Mouse (Mus musculus): ENCODE data around the gene Wwox. TPM values are rescaled to one million over a fixed set of nuclear protein-coding genes. Genes with fewer than 3 reads are reported as not detected.

The Wwox gene
- polyA plus RNA-seq, 2 experiments = 2.5 to 2.6 TPM

DNA sequence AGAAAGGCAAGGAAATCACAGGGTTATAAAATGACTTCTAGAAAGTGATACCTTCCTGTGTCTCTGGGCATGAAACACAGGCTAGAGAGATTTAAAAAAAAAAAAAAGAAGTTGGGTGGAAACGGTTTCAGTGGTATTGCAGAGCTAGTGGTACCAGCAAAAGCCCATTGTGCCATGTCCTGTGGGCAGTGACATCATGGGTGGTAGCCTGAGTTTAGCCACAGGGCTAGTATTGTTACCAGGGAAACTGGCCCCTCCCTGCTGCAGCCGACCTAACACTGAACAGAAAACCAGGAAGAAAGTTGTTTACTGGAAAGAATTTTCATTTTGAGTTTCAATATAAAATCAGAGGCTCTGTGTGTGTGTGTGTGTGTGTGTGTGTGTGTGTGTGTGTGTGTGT lies 836.8 kb downstream of the Wwox start:
- ATAC-seq (ENCODE audit: insufficient read depth) (no peak), DNase-seq (ENCODE audit: low read depth in 3 of 3, low spot score in 3 of 3) (peak in 1 of 3 experiments; percentile 14)
- Histone ChIP-seq H3K27ac (no peak overlapping the region), H3K9ac (replicated peaks) (no peak overlapping the region), H3K9me3 (ENCODE audit: control insufficient read depth, low read length) (no peaks in the 10 kb centered on the region; the same call in 1 of the 2 replicates), H3K4me2 (ENCODE audit: low read depth) (no peak overlapping the region), H3K4me1 (replicated peaks; ENCODE audit: control insufficient read depth in 2 of 2, insufficient read depth in 2 of 2, low read length in 1 of 2) (no peaks in the 10 kb centered on the region), H3K27me3 (ENCODE audit: control insufficient read depth, insufficient read depth, low read length) (no peaks in the 10 kb centered on the region), H3K4me3 (ENCODE audit: insufficient read depth in 1 of 2, low read depth in 2 of 2, low read length in 2 of 2) (no peak overlapping the region), H3K36me3 (replicated peaks; ENCODE audit: control insufficient read depth, insufficient read depth, low read depth) (no peaks in the 10 kb centered on the region)
- 35% methylated on average over 2 of the region's 2 CpGs for WGBS (ENCODE audit: insufficient replicate concordance)
- TF ChIP-seq EP300 (IDR thresholded peaks at IDR 0.05; ENCODE audit: low read depth) (no peak), CTCF (IDR thresholded peaks at IDR 0.05; ENCODE audit: low read depth) (no peak)

DNA sequence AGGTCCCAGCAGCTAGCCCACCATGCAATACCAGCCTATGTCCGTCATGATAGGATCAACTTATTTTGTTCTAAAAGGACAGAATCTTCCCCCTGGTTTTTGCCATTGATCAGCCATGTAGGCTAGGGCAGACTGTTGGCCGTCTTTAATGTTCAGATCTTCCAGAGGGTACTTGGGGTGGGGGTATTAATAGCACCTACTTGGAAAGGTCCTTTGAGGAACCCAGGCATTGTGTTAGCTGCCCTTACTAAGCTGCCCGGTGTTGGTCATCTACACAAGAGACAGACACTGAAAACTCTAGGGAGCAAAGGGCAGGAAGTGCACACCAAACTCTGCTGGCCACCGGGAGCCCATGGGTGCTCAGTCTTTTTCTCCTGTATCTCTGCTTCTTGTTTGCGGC lies 838.8 kb downstream of the Wwox start:
- H3K4me3 ChIP-seq (ENCODE audit: insufficient read depth in 1 of 2, low read depth in 2 of 2, low read length in 2 of 2) = no peak overlapping the region
- no peak overlapping the region for H3K9ac ChIP-seq (replicated peaks)
- no peak overlapping the region for H3K4me2 ChIP-seq (ENCODE audit: low read depth)
- no peak overlapping the region for H3K27ac ChIP-seq
- 70% methylated on average over 5 of the region's 5 CpGs for WGBS (ENCODE audit: insufficient replicate concordance)
- H3K9me3 ChIP-seq (ENCODE audit: control insufficient read depth, low read length) = no peaks in the 10 kb centered on the region; the same call in 1 of the 2 replicates
- H3K36me3 ChIP-seq (replicated peaks; ENCODE audit: control insufficient read depth, insufficient read depth, low read depth) = no peaks in the 10 kb centered on the region
- no peaks in the 10 kb centered on the region for H3K27me3 ChIP-seq (ENCODE audit: control insufficient read depth, insufficient read depth, low read length)
- TF ChIP-seq CTCF (IDR thresholded peaks at IDR 0.05; ENCODE audit: low read depth) (no peak), EP300 (IDR thresholded peaks at IDR 0.05; ENCODE audit: low read depth) (no peak)
- no peak for ATAC-seq (ENCODE audit: insufficient read depth)
- DNase-seq (ENCODE audit: low read depth in 3 of 3, low spot score in 3 of 3) = no peak
- H3K4me1 ChIP-seq (replicated peaks; ENCODE audit: control insufficient read depth in 2 of 2, insufficient read depth in 2 of 2, low read length in 1 of 2) = no peaks in the 10 kb centered on the region

DNA sequence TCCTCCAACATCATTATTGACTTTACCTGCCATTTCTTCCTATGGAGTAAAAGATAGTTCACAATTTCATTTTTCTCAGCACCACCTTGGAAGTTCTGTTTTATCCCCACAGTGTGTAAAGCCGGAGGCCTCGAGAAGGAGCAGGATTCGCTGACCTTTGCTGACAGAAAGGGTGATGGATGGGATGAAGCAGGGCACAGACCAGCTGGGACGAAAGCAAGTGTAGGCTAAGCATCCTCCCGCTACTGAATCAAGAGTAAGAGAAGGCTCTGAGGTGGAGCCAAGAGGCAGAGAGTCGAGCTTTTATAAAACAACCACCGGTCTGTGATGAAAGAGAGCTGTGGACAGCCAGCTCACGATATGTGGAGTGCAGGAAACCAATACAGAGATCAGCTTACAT lies 850.8 kb downstream of the Wwox start:
- no peak for DNase-seq (ENCODE audit: low read depth in 3 of 3, low spot score in 3 of 3)

DNA sequence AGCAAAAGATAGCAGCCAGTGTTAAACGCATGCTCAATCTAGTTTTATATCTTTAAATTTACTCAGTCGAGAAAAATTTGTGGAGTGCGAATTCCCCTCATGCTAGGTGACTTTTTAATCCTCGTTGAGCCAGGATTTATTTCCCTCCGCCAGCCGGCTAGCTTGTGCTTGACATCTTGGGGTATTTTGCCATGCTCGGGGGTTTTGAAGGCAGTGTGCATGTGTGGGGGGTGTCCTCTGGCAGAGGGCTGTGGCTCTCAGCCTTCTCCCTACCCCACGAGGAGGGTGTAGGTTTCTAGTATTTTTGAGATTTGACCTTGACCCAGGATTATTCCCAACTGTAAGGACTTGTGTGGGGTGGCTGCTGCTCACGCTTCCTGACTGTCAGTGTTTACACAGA lies 857.3 kb downstream of the Wwox start:
- 61% methylated on average over 9 of the region's 9 CpGs for WGBS (ENCODE audit: insufficient replicate concordance)

More for the DNA sequence above, 850.8 kb downstream of the Wwox start:
- no peak for ATAC-seq (ENCODE audit: insufficient read depth)
- Histone ChIP-seq H3K9me3 (ENCODE audit: control insufficient read depth, low read length) (no peaks in the 10 kb centered on the region), H3K9ac (replicated peaks) (no peak overlapping the region), H3K4me2 (ENCODE audit: low read depth) (no peak overlapping the region), H3K36me3 (replicated peaks; ENCODE audit: control insufficient read depth, insufficient read depth, low read depth) (no peaks in the 10 kb centered on the region), H3K27ac (no peak overlapping the region), H3K27me3 (ENCODE audit: control insufficient read depth, insufficient read depth, low read length) (no peaks in the 10 kb centered on the region), H3K4me3 (ENCODE audit: insufficient read depth in 1 of 2, low read depth in 2 of 2, low read length in 2 of 2) (no peak overlapping the region), H3K4me1 (replicated peaks; ENCODE audit: control insufficient read depth in 2 of 2, insufficient read depth in 2 of 2, low read length in 1 of 2) (no peaks in the 10 kb centered on the region)
- TF ChIP-seq CTCF (IDR thresholded peaks at IDR 0.05; ENCODE audit: low read depth) (no peak), EP300 (IDR thresholded peaks at IDR 0.05; ENCODE audit: low read depth) (no peak)
- 57% methylated on average over 8 of the region's 8 CpGs for WGBS (ENCODE audit: insufficient replicate concordance)

DNA sequence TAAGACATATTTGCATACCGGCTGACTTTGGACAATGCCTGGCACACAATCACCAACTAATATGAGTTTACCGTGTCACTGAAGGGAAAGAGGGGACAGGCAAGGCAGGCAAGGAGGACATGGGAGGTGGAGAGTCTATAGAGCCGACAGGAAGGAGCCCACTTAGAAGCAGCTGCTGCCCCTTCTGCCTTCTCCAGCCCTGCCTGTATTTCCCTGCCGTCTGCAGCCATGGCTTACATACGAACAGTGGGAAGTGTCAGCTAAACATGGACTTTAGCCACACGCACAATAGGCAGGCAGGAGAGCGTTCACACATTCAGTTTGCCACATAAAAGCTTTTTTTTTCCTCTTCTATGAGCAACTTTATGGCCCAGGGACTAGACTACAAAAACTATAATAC lies 863.0 kb downstream of the Wwox start:
- Histone ChIP-seq H3K9ac (replicated peaks) (no peak overlapping the region), H3K9me3 (ENCODE audit: control insufficient read depth, low read length) (no peaks in the 10 kb centered on the region), H3K4me1 (replicated peaks; ENCODE audit: control insufficient read depth in 2 of 2, insufficient read depth in 2 of 2, low read length in 1 of 2) (no peaks in the 10 kb centered on the region), H3K27me3 (ENCODE audit: control insufficient read depth, insufficient read depth, low read length) (no peaks in the 10 kb centered on the region), H3K4me2 (ENCODE audit: low read depth) (no peak overlapping the region), H3K27ac (no peak overlapping the region), H3K4me3 (ENCODE audit: insufficient read depth in 1 of 2, low read depth in 2 of 2, low read length in 2 of 2) (no peak overlapping the region), H3K36me3 (replicated peaks; ENCODE audit: control insufficient read depth, insufficient read depth, low read depth) (no peaks in the 10 kb centered on the region)
- ATAC-seq (ENCODE audit: insufficient read depth) (no peak), DNase-seq (ENCODE audit: low read depth in 3 of 3, low spot score in 3 of 3) (no peak)
- WGBS (ENCODE audit: insufficient replicate concordance) = 56% methylated on average over 7 of the region's 7 CpGs
- no peak for TF ChIP-seq EP300 (IDR thresholded peaks at IDR 0.05; ENCODE audit: low read depth)
- TF ChIP-seq CTCF (IDR thresholded peaks at IDR 0.05; ENCODE audit: low read depth) = no peak

More for the DNA sequence above, 857.3 kb downstream of the Wwox start:
- H3K4me3 ChIP-seq (ENCODE audit: insufficient read depth in 1 of 2, low read depth in 2 of 2, low read length in 2 of 2) = no peak overlapping the region
- no peaks in the 10 kb centered on the region for H3K9me3 ChIP-seq (ENCODE audit: control insufficient read depth, low read length)
- H3K27me3 ChIP-seq (ENCODE audit: control insufficient read depth, insufficient read depth, low read length) = no peaks in the 10 kb centered on the region
- no peak for TF ChIP-seq EP300 (IDR thresholded peaks at IDR 0.05; ENCODE audit: low read depth)
- TF ChIP-seq CTCF (IDR thresholded peaks at IDR 0.05; ENCODE audit: low read depth) = no peak
- no peak overlapping the region for H3K27ac ChIP-seq
- no peaks in the 10 kb centered on the region for H3K4me1 ChIP-seq (replicated peaks; ENCODE audit: control insufficient read depth in 2 of 2, insufficient read depth in 2 of 2, low read length in 1 of 2)
- ATAC-seq (ENCODE audit: insufficient read depth) (no peak), DNase-seq (ENCODE audit: low read depth in 3 of 3, low spot score in 3 of 3) (no peak)
- H3K4me2 ChIP-seq (ENCODE audit: low read depth) = no peak overlapping the region
- no peaks in the 10 kb centered on the region for H3K36me3 ChIP-seq (replicated peaks; ENCODE audit: control insufficient read depth, insufficient read depth, low read depth)
- H3K9ac ChIP-seq (replicated peaks) = no peak overlapping the region

Measured in liver, embryonic 14.5 days (tissue).